Mouse (Mus musculus) thymus, adult 2 months (tissue): ENCODE measurements around the gene Nmral1.

Experiments
- CTCF ChIP-seq: fragments of 200-500 bp; IDR thresholded peaks from 2 replicates; pipeline ENCODE4 v1.5.1; 2012; ENCODE audit warnings: mild to moderate bottlenecking, control low read depth, low read length, moderate library complexity, borderline replicate concordance; ENCODE audit not compliant: control insufficient read depth, poor library complexity, insufficient read depth; ENCODE audit errors: extremely low read depth
- POLR2A ChIP-seq: fragments of 200-500 bp; IDR thresholded peaks from 2 replicates; pipeline ENCODE4 v1.6.1; 2012; ENCODE audit warnings: mild to moderate bottlenecking, low read length, control low read depth, moderate library complexity; ENCODE audit not compliant: control insufficient read depth, poor library complexity, insufficient read depth; ENCODE audit errors: extremely low read depth

DNA sequence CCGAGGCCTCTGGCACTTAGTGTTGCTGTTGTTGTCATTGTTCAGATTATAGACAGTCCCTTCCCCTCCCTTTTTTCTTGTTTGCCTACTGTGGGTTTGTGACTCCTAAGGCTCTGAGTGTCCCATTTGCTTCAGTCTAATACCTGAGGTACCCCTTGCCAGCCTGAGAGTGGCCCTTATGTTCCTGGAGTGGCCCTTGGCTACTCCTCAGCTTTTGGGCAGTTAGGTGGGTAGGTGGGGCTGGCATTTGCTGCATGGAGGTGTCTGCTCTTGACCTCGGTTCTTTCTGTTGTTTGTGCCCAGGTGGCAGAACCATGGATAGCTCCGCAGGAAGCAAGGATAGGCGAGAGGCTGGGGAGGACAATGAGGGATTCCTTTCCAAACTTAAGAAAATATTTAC lies 13.6 kb downstream of the Nmral1 start:
- no peak for TF ChIP-seq CTCF
- TF ChIP-seq POLR2A = no peak
